Mouse (Mus musculus): ENCODE data around the gene Sall2.

DNA sequence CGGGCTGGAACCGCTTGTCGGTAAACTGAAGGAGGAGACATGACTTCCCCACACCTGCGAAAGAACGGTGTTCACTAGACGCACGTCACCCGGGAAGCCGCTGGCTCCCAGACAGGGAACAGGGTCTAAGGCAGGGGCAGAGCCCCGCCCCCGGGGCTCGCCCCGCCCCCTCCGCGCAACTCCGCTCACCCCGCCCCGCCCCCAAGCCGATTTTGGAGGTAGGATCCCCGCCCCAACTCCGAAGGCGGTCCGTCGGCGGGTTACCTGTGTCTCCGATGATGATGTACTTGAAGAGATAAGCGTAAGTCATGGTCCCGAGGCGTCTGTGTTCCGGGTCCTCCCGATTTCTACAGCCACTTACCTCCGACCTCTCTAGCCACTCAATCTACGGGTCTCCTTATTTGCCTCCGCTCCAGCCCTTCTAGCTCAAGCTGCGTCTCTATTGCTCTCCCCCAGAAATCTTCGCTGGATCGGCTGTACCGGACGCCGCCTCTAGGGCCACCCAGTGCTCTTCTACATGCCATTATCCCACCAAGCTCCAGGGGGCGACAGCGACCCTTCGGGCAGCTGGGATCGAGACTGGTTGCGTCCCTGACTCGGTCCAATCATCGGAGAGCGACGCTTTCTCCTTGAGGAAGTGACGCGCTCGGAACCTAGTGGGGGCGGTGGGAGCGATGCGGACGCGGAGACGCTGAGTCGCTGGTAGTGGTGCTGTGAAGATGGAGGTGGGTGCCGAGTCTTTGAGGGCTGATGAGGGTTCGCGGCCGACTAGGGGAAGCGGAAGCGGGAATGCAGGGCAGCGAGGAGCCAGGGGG lies 49.4 kb downstream of the Sall2 start, which contains the start of the genes Tox4 and Rab2b:
- peak; percentile 84 for TF ChIP-seq CTCF (IDR thresholded peaks at IDR 0.05; ENCODE audit: low read depth, low read length)
- TF ChIP-seq POLR2A (IDR thresholded peaks at IDR 0.05; ENCODE audit: insufficient read depth, low read length): peak; percentile 86

All from ES-Bruce4 (cell line).